Mouse (Mus musculus) urinary bladder, postnatal 14 days (tissue): ENCODE results near the gene Trim27.
A peak's percentile ranks its signal among the peaks of the same experiment; 100 is the strongest.

ENCODE experiments used
- DNase-seq: peaks from one replicate; pipeline ENCODE4 v3.0.0; 2021; ENCODE audit warnings: low spot score

The Trim27 gene

GRCm38 (mm10) chr13:21172241-21173027 lies 6.8 kb upstream of the Trim27 start:
- DNase-seq: peak; percentile 59

DNA sequence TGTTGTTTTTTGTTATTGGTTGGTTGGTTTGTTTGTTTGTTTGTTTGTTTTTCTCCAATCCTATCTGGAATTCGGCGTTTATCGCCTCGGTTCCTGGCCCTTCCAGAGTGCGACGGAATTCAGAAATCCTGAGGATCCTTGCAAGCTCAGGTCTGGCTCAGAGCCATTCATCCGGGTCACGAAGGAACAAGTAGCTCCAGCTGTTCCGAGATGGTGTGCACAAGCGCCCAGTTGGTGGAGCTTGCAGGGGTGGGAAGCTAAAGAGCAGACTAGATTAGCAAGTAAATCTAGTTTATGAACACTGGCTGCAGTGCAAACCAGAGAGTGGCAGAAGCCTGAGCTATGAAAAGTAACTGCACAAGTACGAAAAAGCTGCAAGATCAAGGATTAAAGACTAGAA lies 6.2 kb upstream of the Trim27 start:
- DNase-seq: peak; percentile 94

- DNase-seq: no peak
Observed at GRCm38 (mm10) chr13:21176733-21177132, 2.5 kb upstream of the Trim27 start.

GRCm38 (mm10) chr13:21177657-21178056 lies 1.6 kb upstream of the Trim27 start:
- DNase-seq: peak; percentile 42

DNA sequence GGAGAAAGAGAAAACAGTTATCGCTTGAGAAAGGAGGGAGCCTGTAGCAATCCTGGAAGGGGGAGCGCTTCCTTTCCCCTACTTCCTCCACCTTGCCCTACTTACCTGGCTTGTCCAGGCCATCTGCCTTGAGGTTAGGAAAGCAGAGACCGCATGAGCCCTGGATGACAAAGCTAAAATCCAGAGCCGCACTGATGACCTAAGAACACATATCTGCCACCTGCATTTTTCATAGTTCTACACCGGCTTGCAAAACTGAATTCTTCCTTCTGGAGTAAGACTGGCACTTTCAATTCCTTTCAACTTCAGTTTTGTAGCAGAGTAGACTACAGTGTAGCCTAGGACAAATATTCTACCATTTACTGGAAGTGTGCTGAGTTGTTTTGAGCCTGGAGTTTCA lies 881 bp upstream of the Trim27 start:
- DNase-seq: no peak

DNA sequence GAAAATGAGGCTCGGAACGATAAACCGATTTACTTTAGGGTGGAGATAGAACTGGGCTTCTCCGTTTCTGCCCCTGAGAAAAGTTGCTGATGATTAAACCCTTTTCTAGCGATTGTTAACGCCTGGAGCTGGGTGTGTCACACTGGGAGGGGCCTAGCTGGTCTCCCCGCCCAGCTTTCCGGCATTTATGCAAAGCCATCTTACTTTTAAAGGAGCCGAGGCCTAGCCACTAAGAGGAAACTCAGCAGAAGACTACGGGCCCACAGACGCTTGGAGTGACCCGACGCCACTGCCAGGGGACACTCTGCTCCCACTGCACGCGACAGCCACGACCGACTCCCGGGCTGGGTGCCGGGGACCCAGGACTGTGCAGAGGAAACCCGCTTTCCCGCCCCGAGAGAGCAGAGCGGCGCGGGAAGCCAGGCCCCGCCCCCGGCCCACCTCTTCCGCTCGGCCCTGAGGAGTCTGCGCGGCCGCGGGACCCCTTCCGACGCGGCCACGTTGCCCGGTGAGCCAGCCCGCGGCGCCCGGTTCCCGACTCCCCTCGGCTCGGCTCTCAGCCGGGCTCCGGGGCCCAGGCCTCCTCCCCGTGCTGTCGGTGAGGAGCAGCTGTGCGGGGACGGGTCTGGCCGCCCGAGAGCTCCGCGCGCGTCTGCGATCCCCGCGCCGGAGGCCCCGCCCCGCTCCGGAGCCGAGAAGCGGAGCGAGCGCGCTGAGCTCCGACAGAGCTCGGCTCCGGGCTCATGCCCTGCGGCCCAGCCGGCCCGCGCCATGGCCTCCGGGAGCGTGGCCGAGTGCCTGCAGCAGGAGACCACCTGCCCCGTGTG lies 692 bp downstream of the Trim27 start:
- peak; percentile 90 for DNase-seq

GRCm38 (mm10) chr13:21180551-21181530 lies 1.6 kb downstream of the Trim27 start:
- DNase-seq: peak; percentile 44

DNA sequence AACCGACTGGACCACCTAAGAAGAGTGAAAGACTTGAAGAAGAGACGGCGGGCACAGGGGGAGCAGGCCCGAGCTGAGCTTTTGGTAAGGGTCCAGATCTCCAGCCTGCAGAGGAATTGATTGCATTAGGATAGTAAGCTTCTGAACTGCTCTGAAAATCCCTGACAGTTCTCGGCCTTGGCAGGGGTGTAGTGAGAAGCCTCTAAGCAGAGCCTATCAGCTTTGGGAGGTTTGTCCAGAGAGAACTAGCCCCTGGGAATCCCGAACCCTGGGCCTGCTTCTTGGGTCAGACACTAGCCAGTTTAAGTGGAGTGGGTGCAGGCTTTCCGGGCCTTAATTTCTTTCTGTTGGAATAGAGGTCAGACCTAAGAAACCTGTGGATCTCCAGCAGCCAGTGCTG lies 2.8 kb downstream of the Trim27 start:
- no peak for DNase-seq

DNA sequence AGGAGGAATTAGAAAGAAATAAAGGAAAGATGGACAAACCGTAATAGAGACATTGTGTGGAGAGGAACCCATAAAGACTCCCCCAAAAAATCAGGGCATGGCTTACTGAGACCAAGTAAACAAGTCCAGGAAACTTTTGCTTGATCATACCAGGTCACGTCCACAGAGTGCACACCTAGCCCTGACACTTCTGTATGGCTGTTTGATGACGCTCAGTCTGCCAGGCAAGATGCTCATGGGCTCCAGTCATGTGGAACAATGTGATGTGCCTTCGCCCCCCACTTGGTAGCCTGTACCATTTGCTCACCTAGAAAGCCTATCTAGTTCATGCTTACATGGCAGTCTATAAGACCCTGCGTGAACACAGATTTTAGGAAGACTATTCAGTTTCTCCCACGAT lies 3.8 kb downstream of the Trim27 start:
- no peak for DNase-seq

- no peak for DNase-seq
Observed at GRCm38 (mm10) chr13:21183661-21184060, 4.4 kb downstream of the Trim27 start.

DNA sequence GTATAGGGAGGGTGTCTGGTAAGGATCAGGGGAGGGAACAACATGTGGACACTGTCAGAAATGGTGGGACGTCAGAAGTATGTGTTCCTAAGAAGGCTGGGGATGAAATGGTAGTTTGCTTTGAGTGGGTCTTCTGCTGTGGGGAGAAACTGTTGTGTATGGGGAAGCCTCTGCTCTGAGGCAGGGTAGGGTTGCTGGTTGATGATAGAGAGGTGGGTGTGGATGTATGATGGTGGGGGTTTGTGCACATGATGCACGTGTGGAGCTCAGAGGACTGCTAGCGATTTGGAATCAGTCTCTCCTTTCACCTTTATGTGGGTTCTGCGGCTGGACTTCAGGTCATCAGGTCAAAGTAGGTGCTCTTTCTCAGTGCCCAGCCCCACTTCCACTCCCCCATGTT lies 6.3 kb downstream of the Trim27 start:
- no peak for DNase-seq

DNA sequence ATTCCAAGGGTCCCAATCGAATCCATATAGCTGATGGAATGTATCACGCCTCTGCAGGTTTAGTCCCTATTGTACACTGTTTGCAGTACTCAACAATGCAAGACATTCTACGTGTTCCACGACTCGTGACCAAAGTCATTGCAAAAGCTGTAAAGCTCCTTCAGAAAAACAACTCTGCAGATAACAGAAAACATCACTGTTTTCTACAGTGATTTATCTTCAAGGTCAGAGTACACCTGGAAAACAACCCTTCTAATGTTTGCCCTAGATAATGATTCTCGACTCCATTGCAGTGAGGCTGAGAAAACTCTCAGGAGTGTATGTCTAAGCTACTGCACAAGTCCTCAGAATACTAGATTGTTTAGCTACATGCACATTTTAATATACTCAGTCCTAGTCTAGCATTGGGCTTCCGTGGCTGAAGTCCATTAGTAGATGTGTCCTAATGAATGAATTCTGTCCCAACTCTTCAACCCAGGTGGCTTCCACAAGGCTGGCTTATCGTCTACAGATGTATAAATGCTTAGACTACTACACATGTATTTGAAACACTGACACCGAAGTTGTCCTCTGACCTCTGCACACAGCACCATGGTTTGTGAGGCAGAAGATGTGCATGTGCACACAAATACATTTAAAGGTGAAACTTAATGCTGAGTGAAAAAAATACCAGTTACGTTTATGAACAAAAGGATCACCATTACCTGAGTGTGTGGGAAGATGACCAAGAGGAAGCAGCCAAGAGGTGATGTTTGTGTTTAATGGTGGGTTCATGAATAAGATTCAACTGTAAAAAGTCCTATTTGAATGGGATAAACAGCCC lies 16.4 kb downstream of the Trim27 start:
- no peak for DNase-seq

GRCm38 (mm10) chr13:21197721-21198120 lies 18.5 kb downstream of the Trim27 start:
- DNase-seq: no peak

DNA sequence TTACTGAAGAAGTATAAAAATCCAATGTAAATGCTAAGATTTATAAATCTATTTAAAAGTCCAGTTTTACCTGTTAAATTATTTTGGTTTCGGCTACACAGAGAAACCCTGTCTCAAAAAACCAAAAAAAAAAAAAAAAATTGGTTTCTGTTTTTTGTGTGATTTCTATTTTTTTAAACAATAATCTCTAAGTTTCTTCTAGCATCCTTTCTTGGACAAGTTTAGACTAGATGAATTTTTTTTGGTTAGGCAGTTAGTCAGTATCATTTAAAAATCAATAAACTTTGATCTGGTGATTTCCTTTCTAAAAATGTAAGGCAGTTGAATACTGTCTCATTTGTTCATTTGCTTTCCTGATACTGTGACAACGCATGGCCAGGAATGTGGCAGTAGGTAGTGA lies 19.1 kb downstream of the Trim27 start:
- no peak for DNase-seq

DNA sequence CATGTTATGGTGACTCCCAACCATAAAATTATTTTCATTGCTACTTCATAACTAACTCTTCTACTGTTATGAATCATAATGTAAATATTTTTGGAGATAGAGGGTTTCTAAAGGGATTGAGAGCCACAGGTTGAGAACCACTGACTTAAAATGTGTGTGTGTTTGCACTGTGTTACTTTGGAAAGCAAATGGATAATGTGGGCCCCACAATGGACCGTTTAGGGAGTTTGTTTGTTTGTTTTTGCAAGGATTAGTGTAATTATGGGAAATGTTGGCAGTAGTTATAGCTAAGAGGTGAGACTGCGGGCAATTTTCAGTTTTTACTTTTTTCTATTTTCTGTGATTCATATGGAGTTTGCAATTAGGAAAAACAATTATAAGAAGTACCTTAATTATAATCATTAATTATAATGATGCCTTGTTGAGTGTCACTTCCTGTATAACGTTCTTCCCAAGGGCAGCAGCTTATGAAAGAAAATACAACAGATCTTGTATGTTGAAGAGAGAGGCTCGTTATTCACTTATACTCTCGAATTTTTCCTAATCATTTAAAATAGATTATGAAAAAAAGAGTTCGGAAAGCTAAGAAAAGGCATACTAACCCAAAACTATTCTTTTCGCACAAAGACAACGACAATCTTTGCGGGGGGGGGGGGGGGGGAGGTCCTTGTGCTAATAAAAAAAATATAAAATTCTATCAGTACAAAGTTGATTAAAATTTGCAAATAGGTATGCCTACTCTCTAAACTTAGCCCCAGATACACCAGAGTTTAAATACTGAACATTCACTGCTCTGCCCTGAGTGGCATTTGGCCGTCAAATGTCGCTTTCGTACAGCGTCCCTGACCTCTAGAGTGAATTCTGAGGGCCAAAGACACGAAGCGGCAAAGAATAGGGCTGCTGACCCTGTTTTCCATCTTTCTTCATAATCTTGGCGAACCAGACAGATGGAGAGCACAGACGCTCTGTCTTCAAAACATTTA lies 20.1 kb downstream of the Trim27 start:
- DNase-seq: peak; percentile 20

GRCm38 (mm10) chr13:21200043-21200999 lies 21.1 kb downstream of the Trim27 start:
- DNase-seq: peak; percentile 93

GRCm38 (mm10) chr13:21215275-21215983 lies 36.2 kb downstream of the Trim27 start:
- DNase-seq: peak; percentile 64

DNA sequence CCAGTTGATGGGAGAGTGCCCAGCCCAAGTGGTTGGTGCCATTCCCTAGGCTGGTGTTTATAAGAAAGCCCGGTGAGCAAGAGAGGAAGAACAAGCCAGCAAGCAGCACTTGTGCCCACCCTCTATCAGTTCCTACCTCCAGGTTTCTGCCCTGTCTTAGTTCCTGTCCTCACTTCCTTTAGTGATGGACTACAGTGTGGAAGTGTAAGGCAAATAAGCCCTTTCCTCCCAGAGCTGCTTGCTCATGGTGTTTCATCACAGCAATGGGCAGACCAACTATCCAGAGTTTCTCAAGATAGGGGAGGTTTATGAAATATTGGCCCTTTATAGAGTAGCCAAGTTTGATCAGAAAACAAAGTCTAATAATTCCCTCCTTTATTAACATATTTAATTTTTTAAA lies 37.5 kb downstream of the Trim27 start:
- no peak for DNase-seq
